Mouse (Mus musculus): ENCODE measurements at regions not wholly inside any gene's neighbourhood (a gene's known extent, or its start where the extent isn't known, plus 50 kb on each side); places are given as distances from the start of the nearest gene placed in this dataset.

GRCm38 (mm10) chr6:110120406-110120805 lies 525.0 kb upstream of the Grm7 start:
- no peak for DNase-seq

- no peak for DNase-seq
Observed at GRCm38 (mm10) chr6:110132271-110132670, 513.1 kb upstream of the Grm7 start.

GRCm38 (mm10) chr6:110133587-110133986 lies 511.8 kb upstream of the Grm7 start:
- DNase-seq = no peak

GRCm38 (mm10) chr6:110137043-110137650 lies 508.2 kb upstream of the Grm7 start:
- DNase-seq = peak in 1 of 2 experiments; percentile 1

- DNase-seq = no peak
Observed at GRCm38 (mm10) chr6:110139396-110139795, 506.0 kb upstream of the Grm7 start.

GRCm38 (mm10) chr6:110168539-110168938 lies 476.8 kb upstream of the Grm7 start:
- no peak for DNase-seq

- no peak for DNase-seq
Observed at GRCm38 (mm10) chr6:110205973-110206372, 439.4 kb upstream of the Grm7 start.

- no peak for DNase-seq
Observed at GRCm38 (mm10) chr6:110208822-110209221, 436.6 kb upstream of the Grm7 start.

GRCm38 (mm10) chr6:110247490-110247889 lies 397.9 kb upstream of the Grm7 start:
- DNase-seq = no peak

GRCm38 (mm10) chr6:110296549-110296948 lies 348.8 kb upstream of the Grm7 start:
- no peak for DNase-seq

Measured in kidney, postnatal 4 days (tissue).